Mouse (Mus musculus) stomach, embryonic 14.5 days (tissue): ENCODE results near the gene Gtsf2. TPM values are rescaled to one million over a fixed set of nuclear protein-coding genes. Genes with fewer than 3 reads are reported as not detected.

ENCODE experiments used
- ATAC-seq: fragments of 200-750 bp; cut with Nextera tagmentation; 2 replicates; pipeline ENCODE4 v1.8.0; 2017; ENCODE audit warnings: low read depth, moderate TSS enrichment; ENCODE audit not compliant: insufficient number of reproducible peaks, insufficient read depth, low FRiP score
- H3K27ac ChIP-seq: fragments of 300-500 bp; sonication (generic); 2 replicates; pipeline ENCODE4 v1.5.1; 2014; ENCODE audit warnings: mild to moderate bottlenecking, low read length, moderate library complexity, mixed read lengths
- H3K27me3 ChIP-seq: fragments of 300-500 bp; sonication (generic); 2 replicates; pipeline ENCODE4 v1.6.1; 2014; ENCODE audit warnings: low read length, control low read depth, mixed read lengths; ENCODE audit not compliant: control insufficient read depth, insufficient read depth
- H3K36me3 ChIP-seq: fragments of 300-500 bp; sonication (generic); 2 replicates; pipeline ENCODE4 v1.6.1; 2014; ENCODE audit warnings: mild to moderate bottlenecking, control low read depth, low read length, moderate library complexity, mixed read lengths; ENCODE audit not compliant: control insufficient read depth, insufficient read depth
- H3K4me1 ChIP-seq: fragments of 300-500 bp; sonication (generic); 2 replicates; pipeline ENCODE4 v1.6.1; 2014; ENCODE audit warnings: low read length, control low read depth, mixed read lengths; ENCODE audit not compliant: control insufficient read depth, insufficient read depth
- H3K4me2 ChIP-seq: fragments of 300-500 bp; sonication (generic); replicated peaks from 2 replicates; pipeline ENCODE4 v1.6.1; 2014; ENCODE audit warnings: low read depth, low read length, control low read depth
- H3K4me3 ChIP-seq: fragments of 300-500 bp; sonication (generic); 2 replicates; pipeline ENCODE4 v1.5.1; 2014; ENCODE audit warnings: low read depth, low read length, control low read depth
- H3K9ac ChIP-seq: fragments of 300-500 bp; sonication (generic); replicated peaks from 2 replicates; pipeline ENCODE4 v1.6.1; 2014; ENCODE audit warnings: low read depth, mild to moderate bottlenecking, control low read depth, low read length, moderate library complexity, mixed read lengths
- H3K9me3 ChIP-seq: fragments of 300-500 bp; sonication (generic); 2 replicates; pipeline ENCODE4 v1.6.1; 2016; ENCODE audit warnings: low read depth, low read length, control low read depth; ENCODE audit not compliant: control insufficient read depth
- WGBS: fragments of 180-500 bp; shearing (Covaris S2); extraction: QIAGEN DNeasy Blood & Tissue Kit; methylation state at CpG from one replicate; pipeline ENCODE4 v1.1.7; 2014; 5-methylcytosine and 5-hydroxymethylcytosine counted together
- polyA plus RNA-seq: library from polyadenylated mRNA; unstranded; fragments of >200 nt; fragmentation: Nextera tagmentation; extraction: Ambion mirVana; gene quantifications from 2 replicates; pipeline ENCODE4 v1.2.1, GENCODE M21; 2014

The Gtsf2 gene
- polyA plus RNA-seq, 1 experiment from 2014 or later, result not detected

GRCm38 (mm10) chr15:103479080-103479606, 30.9 kb upstream of the Gtsf2 start:
- Histone ChIP-seq H3K27ac (no peak overlapping the region), H3K36me3 (no peaks in the 10 kb centered on the region), H3K9me3 (no peaks in the 10 kb centered on the region), H3K27me3 (no peaks in the 10 kb centered on the region), H3K4me2 (no peak overlapping the region), H3K4me3 (no peak overlapping the region), H3K4me1 (no peaks in the 10 kb centered on the region), H3K9ac (no peak overlapping the region)
- 64% methylated on average over 1 of the region's 1 CpGs for WGBS
- no peak for ATAC-seq

- Histone ChIP-seq H3K9me3 (no peaks in the 10 kb centered on the region), H3K36me3 (no peaks in the 10 kb centered on the region), H3K9ac (no peak overlapping the region), H3K27me3 (no peaks in the 10 kb centered on the region), H3K4me2 (no peak overlapping the region), H3K4me1 (0 out of 2 replicates have a peak, but pooled peaks cover 2% of the 10 kb centered on the region), H3K4me3 (no peak overlapping the region), H3K27ac (no peak overlapping the region)
- no peak for ATAC-seq
- 79% methylated on average over 5 of the region's 5 CpGs for WGBS
Measured at GRCm38 (mm10) chr15:103473769-103474168, 25.5 kb upstream of the Gtsf2 start.

- no peaks in the 10 kb centered on the region for H3K9me3 ChIP-seq
- no peaks in the 10 kb centered on the region for H3K36me3 ChIP-seq
- H3K4me3 ChIP-seq, result no peak overlapping the region
- H3K27me3 ChIP-seq, result no peaks in the 10 kb centered on the region
- H3K9ac ChIP-seq, result no peak overlapping the region
- no peak overlapping the region for H3K4me2 ChIP-seq
- H3K27ac ChIP-seq, result no peak overlapping the region
- ATAC-seq, result no peak
- 0 out of 2 replicates have a peak, but pooled peaks cover 2% of the 10 kb centered on the region for H3K4me1 ChIP-seq
- 86% methylated on average over 7 of the region's 7 CpGs for WGBS
Measured at GRCm38 (mm10) chr15:103473182-103473581, 24.9 kb upstream of the Gtsf2 start.

- Histone ChIP-seq H3K9me3 (no peaks in the 10 kb centered on the region), H3K27ac (no peak overlapping the region), H3K4me2 (no peak overlapping the region), H3K36me3 (no peaks in the 10 kb centered on the region), H3K27me3 (no peaks in the 10 kb centered on the region), H3K9ac (no peak overlapping the region), H3K4me3 (no peak overlapping the region), H3K4me1 (0 out of 2 replicates have a peak, but pooled peaks cover 2% of the 10 kb centered on the region)
- WGBS, result 77% methylated on average over 3 of the region's 3 CpGs
- no peak for ATAC-seq
Measured at GRCm38 (mm10) chr15:103472265-103472664, 24.0 kb upstream of the Gtsf2 start.

DNA sequence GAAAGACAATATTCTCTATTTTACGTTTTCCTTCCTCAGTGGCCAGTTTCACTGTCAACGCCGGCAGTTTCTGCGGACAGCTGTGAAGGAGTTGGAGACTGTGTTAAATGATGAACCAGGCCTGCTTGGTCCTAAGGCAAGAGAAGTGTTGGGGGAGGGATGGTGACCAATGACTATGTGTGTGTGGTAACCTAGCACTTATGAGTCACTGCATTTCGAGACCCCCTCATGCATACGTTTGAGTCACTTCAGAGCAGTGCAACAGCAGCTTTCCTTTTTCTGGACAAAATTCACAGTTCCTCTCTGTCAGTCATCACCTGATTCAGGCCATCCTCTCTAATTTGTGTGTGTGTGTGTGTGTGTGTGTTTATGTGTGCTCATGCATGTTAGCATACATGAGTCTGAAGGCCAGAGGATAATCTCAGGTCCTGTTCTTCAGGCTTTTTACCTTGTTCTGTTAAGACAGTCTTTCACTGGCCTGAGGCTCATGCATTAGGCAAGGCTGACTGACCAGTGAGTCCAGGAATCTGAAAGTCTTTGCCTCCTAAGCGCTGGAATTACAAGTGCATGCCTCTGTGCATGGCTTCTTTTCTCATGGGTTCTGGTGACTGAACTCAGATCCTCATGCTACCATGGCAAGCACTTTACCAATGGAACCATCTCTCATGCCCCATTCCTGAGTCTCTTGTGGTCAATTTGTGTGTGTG, 23.4 kb upstream of the Gtsf2 start:
- Histone ChIP-seq H3K4me3 (no peak overlapping the region), H3K9ac (no peak overlapping the region), H3K36me3 (no peaks in the 10 kb centered on the region), H3K9me3 (no peaks in the 10 kb centered on the region), H3K27me3 (no peaks in the 10 kb centered on the region), H3K4me1 (0 out of 2 replicates have a peak, but pooled peaks cover 2% of the 10 kb centered on the region), H3K4me2 (no peak overlapping the region), H3K27ac (no peak overlapping the region)
- no peak for ATAC-seq
- 78% methylated on average over 7 of the region's 7 CpGs for WGBS

DNA sequence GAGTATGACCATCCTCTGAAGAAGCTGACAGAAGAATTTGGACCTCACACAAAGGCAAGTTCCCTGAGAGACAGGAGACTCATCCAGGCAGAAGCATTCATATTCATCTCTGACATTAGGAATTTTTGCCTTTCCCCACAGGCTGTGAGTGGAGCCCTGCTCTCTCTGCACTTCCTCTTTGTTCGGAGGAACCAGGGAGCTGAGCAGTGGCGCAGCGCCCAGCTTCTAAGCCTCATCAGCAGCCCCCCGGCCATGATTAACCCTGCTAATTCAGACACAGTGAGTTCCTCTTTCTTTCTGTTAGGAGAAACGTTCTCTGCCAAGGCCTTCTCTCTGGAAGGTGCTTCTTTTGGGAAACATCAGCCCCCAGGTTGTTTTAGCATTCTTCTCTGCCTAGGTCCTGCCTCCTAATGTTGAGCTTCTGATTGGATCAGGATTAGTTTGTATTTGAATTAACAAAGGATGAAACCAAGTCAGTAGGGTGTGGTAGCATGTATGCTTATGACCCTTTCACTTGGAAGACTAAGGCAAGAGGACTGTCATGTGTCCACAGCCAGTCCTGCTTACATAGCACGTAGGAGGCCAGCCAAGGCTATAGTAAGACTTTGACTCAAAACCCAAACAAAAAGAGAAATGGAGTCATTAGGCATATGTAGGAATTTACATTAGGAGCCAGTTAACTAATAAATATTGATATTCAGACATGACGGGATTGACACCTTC, 14.4 kb upstream of the Gtsf2 start:
- Histone ChIP-seq H3K9me3 (no peaks in the 10 kb centered on the region), H3K27me3 (no peaks in the 10 kb centered on the region), H3K36me3 (no peaks in the 10 kb centered on the region), H3K27ac (peak overlapping the region; percentile 69), H3K9ac (no peak overlapping the region), H3K4me3 (no peak overlapping the region), H3K4me2 (0 out of 2 replicates have a peak overlapping the region, but pooled peaks have one; percentile 14), H3K4me1 (0 out of 2 replicates have a peak, but pooled peaks cover 2% of the 10 kb centered on the region)
- ATAC-seq, result no peak
- 39% methylated on average over 7 of the region's 7 CpGs for WGBS

- Histone ChIP-seq H3K4me2 (no peak overlapping the region), H3K27ac (no peak overlapping the region), H3K9me3 (no peaks in the 10 kb centered on the region), H3K36me3 (no peaks in the 10 kb centered on the region), H3K4me3 (no peak overlapping the region), H3K27me3 (no peaks in the 10 kb centered on the region), H3K4me1 (no peaks in the 10 kb centered on the region), H3K9ac (no peak overlapping the region)
- ATAC-seq, result no peak
- 77% methylated on average over 6 of the region's 6 CpGs for WGBS
Measured at GRCm38 (mm10) chr15:103454449-103454848, 6.2 kb upstream of the Gtsf2 start.

GRCm38 (mm10) chr15:103453551-103454218, 5.4 kb upstream of the Gtsf2 start, which contains the start of gene Nckap1l:
TSS of gene Nckap1l (plus strand) at chr15:103453794.
- no peaks in the 10 kb centered on the region for H3K27me3 ChIP-seq
- no peak within 1 kb of the TSS for H3K4me3 ChIP-seq
- H3K9me3 ChIP-seq, result no peaks in the 10 kb centered on the region
- H3K27ac ChIP-seq, result no peak within 1 kb of the TSS
- no peak within 1 kb of the TSS for H3K9ac ChIP-seq
- no peaks in the 10 kb centered on the region for H3K36me3 ChIP-seq
- H3K4me2 ChIP-seq, result no peak within 1 kb of the TSS
- ATAC-seq, result no peak
- WGBS, result 84% methylated on average over 13 of the region's 13 CpGs
- H3K4me1 ChIP-seq, result no peaks in the 10 kb centered on the region
